Mouse (Mus musculus) heart, embryonic 10.5 days (tissue): ENCODE data around the gene 1700003F12Rik. TPM values are rescaled to one million over a fixed set of nuclear protein-coding genes. Genes with fewer than 3 reads are reported as not detected.

ENCODE experiments used
- DNase-seq: peaks from one replicate; pipeline ENCODE4 v3.0.0-alpha.2; 2017; ENCODE audit warnings: low spot score
- H3K27ac ChIP-seq: fragments of 300-500 bp; sonication (generic); 2 replicates; pipeline ENCODE4 v1.5.1; 2016; ENCODE audit warnings: mild to moderate bottlenecking
- H3K27me3 ChIP-seq: fragments of 300-500 bp; sonication (generic); 2 replicates; pipeline ENCODE4 v1.6.1; 2016; ENCODE audit warnings: mild to moderate bottlenecking; ENCODE audit not compliant: poor library complexity, insufficient read depth, severe bottlenecking
- H3K36me3 ChIP-seq: fragments of 300-500 bp; sonication (generic); 2 replicates; pipeline ENCODE4 v1.6.1; 2016; ENCODE audit warnings: mild to moderate bottlenecking, moderate library complexity
- H3K4me1 ChIP-seq: fragments of 300-500 bp; sonication (generic); 2 replicates; pipeline ENCODE4 v1.6.1; 2016; ENCODE audit warnings: mild to moderate bottlenecking
- H3K4me3 ChIP-seq: fragments of 300-500 bp; sonication (generic); 2 replicates; pipeline ENCODE4 v1.5.1; 2016; ENCODE audit warnings: mild to moderate bottlenecking, moderate library complexity
- H3K9me3 ChIP-seq: fragments of 300-500 bp; sonication (generic); 2 replicates; pipeline ENCODE4 v1.6.1; 2016; ENCODE audit warnings: mild to moderate bottlenecking, moderate library complexity
- whole genome bisulfite sequencing: fragments of 180-500 bp; shearing (Covaris S2); methylation state at CpG from one replicate; pipeline ENCODE4 v1.1.7; 2016; 5-methylcytosine and 5-hydroxymethylcytosine counted together
- polyA plus RNA-seq: library from polyadenylated mRNA; unstranded; fragments of >200 nt; fragmentation: Nextera tagmentation; extraction: Ambion mirVana; gene quantifications from 2 replicates; pipeline ENCODE4 v1.2.1, GENCODE M21; 2016

The 1700003F12Rik gene
- 1.2 and 1.5 TPM in 2 replicates for polyA plus RNA-seq

DNA sequence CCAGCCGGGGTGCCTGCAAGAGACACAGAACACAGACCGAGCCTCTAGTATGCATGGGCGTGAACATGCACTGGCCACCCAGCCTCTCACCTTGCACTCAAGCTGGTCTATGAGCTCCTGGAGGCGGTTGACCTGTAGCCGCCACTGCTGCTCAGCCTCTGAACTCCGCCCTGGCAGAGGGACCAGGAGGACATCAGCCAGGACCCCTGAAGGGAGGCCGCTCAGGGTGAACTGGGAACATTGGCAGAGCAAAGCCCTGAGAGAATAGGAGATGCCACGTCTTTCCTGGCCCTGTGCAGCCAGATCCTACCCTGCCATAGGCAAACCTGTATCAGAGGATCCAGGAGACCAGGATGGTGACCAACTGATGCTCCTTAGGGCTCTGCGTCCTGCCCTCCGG is at the start of gene 1700003F12Rik:
Gene 1700003F12Rik, plus strand, starts transcription at position 375 of the 400 bp plus-strand sequence.
- peaks cover 13% of the 10 kb centered on the region for H3K4me1 ChIP-seq
- no peaks in the 10 kb centered on the region for H3K9me3 ChIP-seq
- H3K27me3 ChIP-seq, result peaks cover 35% of the 10 kb centered on the region
- no peaks in the 10 kb centered on the region for H3K36me3 ChIP-seq
- no peak within 1 kb of the TSS; the same call in 1 of the 2 replicates for H3K27ac ChIP-seq
- no peak for DNase-seq
- 88% methylated on average over 10 of the region's 10 CpGs for WGBS
- H3K4me3 ChIP-seq, result no peak within 1 kb of the TSS

DNA sequence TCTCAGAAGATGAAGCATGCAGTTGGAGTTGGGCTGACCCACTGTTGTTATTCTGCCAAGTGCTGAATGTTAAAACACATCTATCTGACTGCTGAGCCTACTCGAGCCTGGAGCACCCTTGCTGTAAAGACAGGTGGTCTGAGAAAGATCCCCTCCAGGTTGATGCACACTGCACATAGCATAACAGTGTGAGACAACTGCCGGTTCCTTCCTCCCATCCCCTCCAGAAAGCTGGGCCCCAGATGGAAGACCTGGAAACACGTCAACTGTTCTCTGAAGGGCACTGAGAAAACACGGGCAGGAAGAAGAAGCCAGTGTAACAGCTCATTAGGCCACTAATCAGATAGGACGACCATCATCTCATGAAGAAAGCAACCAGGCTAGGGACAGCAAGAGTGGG is 48.3 kb upstream of the 1700003F12Rik start:
- no peak for DNase-seq
- WGBS, result 42% methylated on average over 5 of the region's 5 CpGs
- Histone ChIP-seq H3K4me1 (peaks cover 9% of the 10 kb centered on the region), H3K4me3 (no peak overlapping the region), H3K9me3 (no peaks in the 10 kb centered on the region), H3K27ac (no peak overlapping the region), H3K36me3 (peaks cover 15% of the 10 kb centered on the region), H3K27me3 (no peaks in the 10 kb centered on the region)

DNA sequence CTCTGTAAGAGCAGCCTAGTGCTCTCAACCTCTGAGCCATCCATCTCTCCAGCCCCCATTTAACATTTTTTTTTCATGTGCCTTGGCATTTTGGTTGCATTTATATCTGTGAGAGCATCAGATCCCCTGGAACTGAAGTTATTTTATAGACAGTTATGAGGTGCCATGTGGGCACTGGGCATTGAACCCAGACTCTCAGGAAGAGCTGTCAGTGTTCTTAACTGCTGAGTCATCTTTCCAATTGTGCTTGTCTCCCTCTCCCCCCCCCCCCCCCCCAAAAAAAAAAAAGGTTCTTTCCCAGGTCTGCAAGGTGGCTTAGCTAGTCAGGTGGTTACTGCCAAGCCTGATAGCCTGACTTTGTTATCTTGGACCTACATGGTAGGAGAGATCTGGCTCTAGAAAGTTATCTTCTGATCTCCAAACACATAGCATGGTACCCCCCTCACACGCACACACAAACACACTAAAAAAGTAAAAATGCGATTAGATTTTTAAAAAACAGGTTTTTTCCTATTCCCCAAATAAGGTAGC is 47.1 kb upstream of the 1700003F12Rik start:
- WGBS, result 90% methylated on average over 2 of the region's 2 CpGs
- H3K36me3 ChIP-seq, result peaks cover 18% of the 10 kb centered on the region
- DNase-seq, result no peak

DNA sequence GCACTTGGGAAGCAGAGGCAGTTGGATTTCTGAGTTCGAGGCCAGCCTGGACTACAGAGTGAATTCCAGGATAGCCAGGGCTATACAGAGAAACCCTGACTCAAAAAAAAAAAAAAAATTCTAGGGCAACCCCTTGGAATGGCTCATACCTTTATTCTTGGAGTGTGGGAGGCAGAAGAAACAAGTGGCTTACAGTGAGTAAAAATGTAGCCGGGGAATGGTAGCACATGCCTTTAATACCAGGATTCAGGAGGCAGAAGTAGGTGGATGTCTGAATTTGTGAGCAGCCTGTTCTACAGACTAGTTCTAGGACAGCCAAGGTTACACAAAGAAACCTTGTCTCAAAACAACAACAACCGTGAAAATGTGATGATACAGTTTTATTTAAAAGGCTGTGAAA is 46.1 kb upstream of the 1700003F12Rik start:
- DNase-seq, result no peak
- WGBS, result 89% methylated on average over 3 of the region's 3 CpGs
- Histone ChIP-seq H3K27ac (no peak overlapping the region), H3K4me3 (no peak overlapping the region), H3K27me3 (no peaks in the 10 kb centered on the region), H3K4me1 (peaks cover 9% of the 10 kb centered on the region), H3K9me3 (no peaks in the 10 kb centered on the region), H3K36me3 (peaks cover 17% of the 10 kb centered on the region; the same call in 1 of the 2 replicates)

More for the DNA sequence above, 47.1 kb upstream of the 1700003F12Rik start:
- H3K4me1 ChIP-seq, result peaks cover 9% of the 10 kb centered on the region
- H3K27ac ChIP-seq, result no peak overlapping the region
- H3K27me3 ChIP-seq, result no peaks in the 10 kb centered on the region
- H3K9me3 ChIP-seq, result no peaks in the 10 kb centered on the region
- H3K4me3 ChIP-seq, result no peak overlapping the region

DNA sequence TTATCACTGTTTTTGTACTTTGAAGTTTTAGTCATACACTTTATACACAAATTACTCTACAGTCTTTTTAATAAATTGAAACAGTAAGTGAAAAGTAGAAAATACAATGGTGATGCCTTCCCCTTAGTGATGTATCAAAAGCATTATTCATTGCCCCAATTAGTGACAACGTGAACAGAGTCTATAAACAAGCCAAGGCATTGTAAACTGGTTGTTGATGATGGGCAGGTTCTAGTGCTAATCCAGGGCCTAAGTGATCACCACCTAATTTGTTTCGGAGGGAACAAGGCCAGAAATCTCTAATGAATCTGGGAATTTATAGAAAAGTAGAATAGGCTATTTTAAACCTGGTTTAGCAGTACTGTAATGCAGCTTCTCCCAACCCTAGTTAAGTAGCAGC is 39.8 kb upstream of the 1700003F12Rik start:
- Histone ChIP-seq H3K4me3 (no peak overlapping the region), H3K9me3 (no peaks in the 10 kb centered on the region), H3K36me3 (peaks cover 48% of the 10 kb centered on the region), H3K27ac (no peak overlapping the region), H3K4me1 (peaks cover 4% of the 10 kb centered on the region; the same call in 1 of the 2 replicates), H3K27me3 (no peaks in the 10 kb centered on the region)
- DNase-seq, result no peak
- WGBS, result 90% methylated on average over 2 of the region's 2 CpGs

DNA sequence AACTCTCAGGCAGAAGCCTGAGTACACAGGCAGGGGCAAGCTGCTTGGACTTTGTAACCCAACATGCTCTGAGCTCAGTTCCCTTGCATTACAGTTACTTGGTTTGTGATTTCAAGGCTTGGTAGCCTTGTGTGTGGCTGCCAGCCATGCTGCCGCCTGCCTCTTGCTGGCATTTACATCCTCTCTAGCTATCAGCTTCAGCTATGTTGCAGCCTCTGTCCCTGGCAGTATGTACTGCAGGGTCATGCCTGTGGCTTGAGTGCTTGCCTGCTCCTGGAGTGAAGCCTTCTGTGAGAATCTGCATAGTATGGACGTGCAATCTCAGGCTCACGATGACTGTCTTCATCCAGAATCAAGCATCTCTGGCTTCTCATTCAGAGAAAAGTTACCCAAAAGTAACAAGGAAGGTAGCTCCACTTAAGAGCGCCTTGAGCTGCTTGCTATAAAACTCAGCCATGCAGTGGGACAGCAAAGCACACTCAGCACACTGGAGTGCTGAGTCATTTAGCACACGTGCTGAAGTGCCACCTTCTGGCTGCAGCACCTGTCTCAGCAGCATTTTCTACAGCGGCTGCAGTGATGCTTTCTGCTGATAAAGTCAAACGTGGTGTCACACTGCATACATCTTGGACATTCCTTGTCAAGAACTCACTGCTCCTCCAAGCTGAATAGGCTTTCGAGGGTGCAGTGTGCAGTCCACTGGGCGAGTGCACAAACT is 39.2 kb upstream of the 1700003F12Rik start:
- peaks cover 50% of the 10 kb centered on the region for H3K36me3 ChIP-seq
- no peak for DNase-seq
- H3K4me1 ChIP-seq, result peaks cover 4% of the 10 kb centered on the region; the same call in 1 of the 2 replicates
- no peaks in the 10 kb centered on the region for H3K9me3 ChIP-seq
- no peak overlapping the region for H3K4me3 ChIP-seq
- H3K27ac ChIP-seq, result no peak overlapping the region; the same call in 1 of the 2 replicates
- no peaks in the 10 kb centered on the region for H3K27me3 ChIP-seq
- WGBS, result 70% methylated on average over 9 of the region's 9 CpGs

DNA sequence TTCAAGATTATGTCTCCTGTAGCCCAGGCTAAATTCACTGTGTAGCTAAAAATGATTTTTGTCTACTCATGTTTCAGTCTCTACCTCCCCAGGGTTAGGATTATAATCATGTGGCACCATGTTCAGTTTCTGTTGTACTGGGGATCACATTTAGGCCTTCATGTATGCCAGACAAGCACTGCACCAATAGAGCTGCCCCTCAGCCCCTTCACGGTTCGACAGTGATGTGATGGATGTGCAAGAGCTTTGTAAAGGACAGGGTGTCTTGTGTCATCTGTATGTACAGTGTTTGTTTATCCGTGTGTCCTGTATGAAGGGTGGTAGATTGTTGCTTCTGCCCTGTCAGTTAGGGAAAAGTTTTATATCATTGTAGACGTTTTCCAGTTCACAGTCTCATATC is 38.4 kb upstream of the 1700003F12Rik start:
- H3K27me3 ChIP-seq, result no peaks in the 10 kb centered on the region
- no peak for DNase-seq
- 89% methylated on average over 4 of the region's 4 CpGs for WGBS
- no peak overlapping the region for H3K27ac ChIP-seq
- H3K4me1 ChIP-seq, result peaks cover 4% of the 10 kb centered on the region; the same call in 1 of the 2 replicates
- H3K9me3 ChIP-seq, result no peaks in the 10 kb centered on the region
- peaks cover 50% of the 10 kb centered on the region for H3K36me3 ChIP-seq
- H3K4me3 ChIP-seq, result no peak overlapping the region

DNA sequence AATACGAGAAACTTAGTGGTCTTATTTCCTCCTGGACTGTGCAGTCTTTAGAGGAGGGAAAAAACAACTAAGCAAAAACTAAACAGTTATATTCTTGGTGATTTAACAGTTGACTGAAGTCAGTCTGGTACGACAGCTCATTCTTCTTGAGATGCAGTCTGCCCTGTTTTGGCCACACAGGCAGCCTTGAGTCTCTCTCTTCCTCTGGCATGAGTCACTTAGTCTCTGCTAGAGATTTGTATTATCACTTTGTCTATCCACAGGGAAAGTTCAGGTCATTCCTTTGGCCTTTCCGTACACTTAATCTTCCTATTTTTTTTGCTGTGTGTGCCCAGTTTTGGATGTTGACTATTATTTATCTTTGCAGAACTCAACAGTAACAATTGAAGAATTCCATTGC is 36.7 kb upstream of the 1700003F12Rik start:
- H3K4me3 ChIP-seq, result no peak overlapping the region
- no peaks in the 10 kb centered on the region for H3K27me3 ChIP-seq
- H3K9me3 ChIP-seq, result no peaks in the 10 kb centered on the region
- H3K36me3 ChIP-seq, result peaks cover 47% of the 10 kb centered on the region
- 84% methylated on average over 3 of the region's 3 CpGs for WGBS
- H3K4me1 ChIP-seq, result peaks cover 4% of the 10 kb centered on the region; the same call in 1 of the 2 replicates
- no peak for DNase-seq
- H3K27ac ChIP-seq, result no peak overlapping the region

DNA sequence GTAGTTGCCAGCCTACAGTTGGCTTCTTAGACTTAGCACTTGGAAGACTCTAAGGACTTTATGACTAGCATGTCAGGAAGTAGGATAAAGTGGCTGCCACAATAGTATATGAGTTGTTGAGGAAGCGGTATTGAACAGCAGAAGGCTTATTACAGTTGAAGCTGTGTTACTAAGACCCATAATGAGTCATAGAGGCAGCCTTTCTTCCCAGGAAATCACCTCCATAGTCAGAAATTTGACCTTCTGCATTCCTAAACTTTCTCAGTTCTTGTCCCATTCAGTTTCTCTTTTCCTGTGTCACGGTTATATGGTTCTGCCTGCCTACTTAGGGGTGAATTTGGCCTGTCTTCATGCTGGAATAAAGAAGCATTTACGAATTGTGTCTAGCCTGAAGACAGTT is 29.9 kb upstream of the 1700003F12Rik start:
- 81% methylated on average over 3 of the region's 3 CpGs for WGBS
- Histone ChIP-seq H3K9me3 (no peaks in the 10 kb centered on the region), H3K36me3 (peaks cover 45% of the 10 kb centered on the region), H3K27ac (no peak overlapping the region), H3K27me3 (no peaks in the 10 kb centered on the region), H3K4me1 (no peaks in the 10 kb centered on the region), H3K4me3 (no peak overlapping the region)
- DNase-seq, result no peak

DNA sequence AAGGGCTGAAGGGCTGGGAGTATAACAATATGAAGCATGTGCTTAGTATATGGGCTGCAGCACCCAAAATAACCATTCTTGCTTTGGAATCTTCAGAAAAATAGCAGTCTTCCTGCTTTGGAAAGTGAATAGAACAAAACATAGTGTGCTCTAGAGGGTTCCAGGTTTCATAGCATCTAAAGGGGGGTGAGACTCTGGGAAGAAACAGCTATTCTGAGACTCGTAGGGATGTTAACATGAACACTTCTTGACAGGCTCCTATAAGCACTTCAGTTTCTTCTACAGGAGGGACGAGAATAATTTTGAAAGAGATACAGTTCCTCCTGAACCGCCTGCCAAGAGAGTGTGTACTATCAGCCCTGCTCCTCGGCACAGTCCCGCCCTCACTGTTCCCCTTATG is 29.5 kb upstream of the 1700003F12Rik start:
- no peaks in the 10 kb centered on the region for H3K4me1 ChIP-seq
- no peaks in the 10 kb centered on the region for H3K27me3 ChIP-seq
- no peak for DNase-seq
- H3K27ac ChIP-seq, result no peak overlapping the region
- H3K9me3 ChIP-seq, result no peaks in the 10 kb centered on the region
- WGBS, result 89% methylated on average over 5 of the region's 5 CpGs
- H3K36me3 ChIP-seq, result peaks cover 47% of the 10 kb centered on the region
- H3K4me3 ChIP-seq, result no peak overlapping the region

DNA sequence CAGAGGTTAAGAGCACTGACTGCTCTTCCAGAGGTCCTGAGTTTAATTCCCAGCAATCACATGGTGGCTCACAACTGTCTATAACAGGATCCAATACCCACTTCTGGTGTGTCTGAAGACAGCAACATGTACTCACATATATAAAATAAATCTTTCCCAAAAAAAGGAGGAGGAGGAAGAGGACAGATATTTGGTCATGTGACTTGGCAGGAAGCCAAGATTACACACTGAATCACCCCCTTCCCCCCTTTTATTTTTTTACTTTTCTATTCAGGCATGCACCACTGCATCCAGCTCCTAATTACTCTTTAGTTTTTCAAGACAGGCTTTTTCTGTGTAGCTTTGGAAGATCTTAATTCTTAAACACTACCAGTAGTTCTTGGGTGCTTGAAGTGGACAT is 25.4 kb upstream of the 1700003F12Rik start:
- Histone ChIP-seq H3K27ac (no peak overlapping the region), H3K27me3 (no peaks in the 10 kb centered on the region), H3K4me1 (no peaks in the 10 kb centered on the region), H3K9me3 (no peaks in the 10 kb centered on the region), H3K36me3 (peaks cover 72% of the 10 kb centered on the region), H3K4me3 (no peak overlapping the region)
- DNase-seq, result no peak

DNA sequence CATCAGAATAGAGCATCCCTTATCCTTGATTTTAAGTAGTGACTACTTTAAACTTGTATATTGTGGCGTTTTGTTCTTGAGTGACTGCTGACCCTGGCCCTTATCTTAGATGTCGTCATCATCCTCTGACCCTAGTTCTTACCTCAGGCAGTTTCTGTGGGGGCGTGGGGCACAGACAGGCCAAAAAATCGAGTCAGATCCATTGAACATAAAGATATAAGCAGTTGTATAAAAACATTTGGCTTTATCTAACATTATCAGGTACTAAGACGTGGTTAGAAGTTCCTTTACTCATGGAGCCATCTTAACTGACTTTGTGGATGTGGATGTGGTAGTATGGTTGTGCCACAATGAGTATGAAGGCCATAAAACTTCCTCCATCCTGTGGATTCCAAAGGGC is 24.6 kb upstream of the 1700003F12Rik start:
- H3K4me3 ChIP-seq, result no peak overlapping the region
- no peaks in the 10 kb centered on the region for H3K27me3 ChIP-seq
- H3K36me3 ChIP-seq, result peaks cover 74% of the 10 kb centered on the region
- no peaks in the 10 kb centered on the region for H3K9me3 ChIP-seq
- no peaks in the 10 kb centered on the region for H3K4me1 ChIP-seq
- WGBS, result 85% methylated on average over 5 of the region's 5 CpGs
- H3K27ac ChIP-seq, result no peak overlapping the region
- no peak for DNase-seq

DNA sequence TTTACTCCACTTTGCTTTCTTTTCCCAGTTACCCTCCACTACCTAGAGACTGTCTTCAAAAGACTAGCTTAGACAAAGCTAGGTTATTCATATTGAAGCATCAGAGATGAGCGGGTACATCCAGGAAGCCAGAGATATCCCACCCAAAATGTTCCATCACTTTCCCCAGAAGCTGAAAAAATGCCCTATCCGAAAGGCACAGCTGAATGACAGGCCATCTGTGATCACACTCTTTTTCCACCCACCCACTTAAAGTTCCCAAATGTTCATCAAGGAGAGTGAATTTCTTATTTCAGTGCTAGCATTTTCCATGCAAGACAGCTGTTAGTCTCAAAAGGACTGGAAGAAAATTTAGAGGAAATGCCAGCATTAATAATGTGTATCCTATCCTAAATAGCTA is 21.6 kb upstream of the 1700003F12Rik start:
- Histone ChIP-seq H3K4me3 (no peak overlapping the region), H3K36me3 (peaks cover 78% of the 10 kb centered on the region), H3K27me3 (no peaks in the 10 kb centered on the region), H3K9me3 (no peaks in the 10 kb centered on the region), H3K27ac (no peak overlapping the region), H3K4me1 (no peaks in the 10 kb centered on the region)
- WGBS, result 90% methylated on average over 2 of the region's 2 CpGs
- DNase-seq, result no peak
